Mouse (Mus musculus) lung, postnatal 0 days (tissue): ENCODE data around the gene Tmem259.

ENCODE experiments used
- CTCF ChIP-seq: IDR thresholded peaks from 2 replicates; pipeline ENCODE4 v1.5.1; 2016; ENCODE audit warnings: antibody characterized with exemption, mild to moderate bottlenecking
- EP300 ChIP-seq: IDR thresholded peaks from 2 replicates; pipeline ENCODE4 v1.6.1; 2016; ENCODE audit warnings: antibody characterized with exemption, mild to moderate bottlenecking, control low read depth

DNA sequence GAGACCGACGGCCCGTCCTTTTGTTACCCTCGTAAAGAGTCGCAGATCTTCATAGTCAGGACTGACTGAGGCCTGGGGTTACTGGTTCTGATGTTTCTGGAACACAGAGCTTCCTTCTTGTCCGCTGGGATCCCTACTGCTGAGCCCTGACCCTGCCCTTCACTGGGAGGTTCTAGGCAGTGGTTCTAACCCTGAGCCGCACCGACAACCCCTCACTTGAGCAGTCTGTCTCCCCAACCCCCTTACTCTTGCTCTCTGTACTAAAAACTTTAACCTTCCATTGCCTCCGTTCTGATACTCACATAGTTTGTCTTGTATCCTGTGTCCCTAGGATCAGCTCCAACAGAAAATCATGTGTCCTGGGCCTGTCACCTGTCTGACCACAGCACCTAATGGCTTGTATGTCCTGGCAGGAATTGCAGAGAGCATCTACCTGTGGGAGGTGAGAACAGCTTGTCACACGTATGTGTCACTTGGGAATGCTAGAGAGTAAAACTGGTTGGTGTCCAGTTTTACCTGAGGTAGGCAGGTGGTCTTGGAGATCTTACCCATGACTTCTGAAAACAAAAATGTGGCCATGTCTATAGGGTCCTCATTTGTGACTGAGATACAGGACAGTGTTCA lies 23.3 kb downstream of the Tmem259 start:
- no peak for TF ChIP-seq CTCF
- no peak for TF ChIP-seq EP300
